Mouse (Mus musculus): ENCODE data around the gene Gabrd.

Gene Gabrd

DNA sequence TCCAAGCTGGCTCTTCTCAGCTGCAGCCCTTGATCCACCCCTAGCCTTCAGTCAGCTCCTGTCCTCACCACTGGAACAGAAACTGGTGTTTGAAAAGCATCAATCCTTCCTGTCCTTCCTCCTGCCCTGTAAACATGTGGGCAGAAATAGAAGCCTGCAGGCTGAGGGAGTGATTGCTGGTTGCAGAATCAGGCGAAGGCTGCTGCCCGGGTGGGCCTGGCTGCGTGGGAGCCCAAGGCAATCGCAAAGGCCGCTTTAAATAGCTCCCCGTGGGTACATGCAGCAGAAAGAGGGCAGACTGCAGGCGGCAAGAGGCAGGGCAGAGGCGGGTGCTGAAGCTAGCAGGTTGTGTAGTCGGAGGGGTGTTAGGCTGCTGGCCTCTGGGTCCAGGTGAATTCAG, 15.2 kb downstream of the Gabrd start:
- no peak for DNase-seq (ENCODE audit: low spot score in 2 of 2)

DNA sequence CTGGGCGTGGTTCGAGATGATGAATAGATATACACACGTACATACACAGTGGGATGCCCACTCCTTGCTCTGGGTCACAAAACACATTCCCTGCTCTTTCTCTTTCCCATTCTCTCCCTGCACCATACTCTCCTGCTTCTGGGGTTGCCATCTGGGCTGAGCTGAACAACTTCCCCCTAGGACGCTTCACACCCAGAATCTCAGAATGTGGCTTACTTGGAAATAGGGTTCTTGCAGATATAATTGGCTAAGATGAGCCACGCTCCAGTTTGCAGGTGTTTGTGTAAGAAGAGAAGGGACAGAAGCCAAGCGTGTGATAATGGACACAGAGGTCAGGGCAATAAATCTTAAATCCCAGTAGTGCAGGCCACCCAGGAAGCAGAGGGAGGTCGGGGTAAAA, 15.9 kb downstream of the Gabrd start:
- no peak for DNase-seq (ENCODE audit: low spot score in 2 of 2)

DNA sequence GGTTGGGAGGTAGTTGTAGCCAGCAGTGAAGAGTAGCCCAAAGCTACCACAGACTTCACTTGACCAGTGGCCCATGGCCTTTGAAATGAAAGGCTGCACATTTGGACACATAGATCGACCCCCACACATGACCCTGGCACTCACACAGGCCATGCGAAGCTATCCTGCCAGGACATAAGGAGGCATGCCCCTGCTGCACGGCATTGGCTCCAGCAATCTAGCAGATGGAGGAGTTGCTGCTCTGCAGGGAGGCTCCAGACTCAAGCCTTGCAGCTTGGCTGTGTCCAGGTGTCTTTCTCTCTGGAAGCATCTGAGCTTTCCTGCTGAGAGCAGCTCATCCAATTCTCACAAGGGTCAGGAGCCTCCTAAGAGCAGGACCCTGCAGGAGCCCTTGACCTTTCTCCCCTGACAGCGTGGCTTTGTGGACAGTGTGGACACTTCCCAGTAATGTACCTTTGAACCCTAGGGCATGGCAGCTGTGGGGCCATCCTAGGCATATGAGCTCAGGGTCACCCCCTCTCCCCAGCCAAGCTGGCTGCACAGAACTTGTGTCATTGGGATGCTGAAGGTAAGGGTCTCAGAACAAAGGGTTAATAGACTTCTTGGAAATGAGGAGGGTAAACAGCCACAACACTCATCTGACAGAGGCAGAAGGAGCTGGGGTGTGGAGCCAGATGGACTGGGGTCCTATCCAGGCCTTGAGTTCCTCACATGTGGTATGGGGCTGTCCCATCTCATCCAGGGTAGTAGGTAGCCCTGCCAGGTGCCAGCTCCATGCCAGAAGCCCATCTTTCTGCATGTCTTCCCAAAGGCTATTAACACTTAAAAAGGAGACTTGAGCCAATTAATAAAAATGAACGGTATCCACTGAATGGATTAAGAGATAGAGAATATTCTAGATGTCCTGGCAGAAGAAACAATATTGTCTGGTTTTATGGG, 25.8 kb downstream of the Gabrd start:
- no peak for DNase-seq (ENCODE audit: low spot score in 2 of 2)

DNA sequence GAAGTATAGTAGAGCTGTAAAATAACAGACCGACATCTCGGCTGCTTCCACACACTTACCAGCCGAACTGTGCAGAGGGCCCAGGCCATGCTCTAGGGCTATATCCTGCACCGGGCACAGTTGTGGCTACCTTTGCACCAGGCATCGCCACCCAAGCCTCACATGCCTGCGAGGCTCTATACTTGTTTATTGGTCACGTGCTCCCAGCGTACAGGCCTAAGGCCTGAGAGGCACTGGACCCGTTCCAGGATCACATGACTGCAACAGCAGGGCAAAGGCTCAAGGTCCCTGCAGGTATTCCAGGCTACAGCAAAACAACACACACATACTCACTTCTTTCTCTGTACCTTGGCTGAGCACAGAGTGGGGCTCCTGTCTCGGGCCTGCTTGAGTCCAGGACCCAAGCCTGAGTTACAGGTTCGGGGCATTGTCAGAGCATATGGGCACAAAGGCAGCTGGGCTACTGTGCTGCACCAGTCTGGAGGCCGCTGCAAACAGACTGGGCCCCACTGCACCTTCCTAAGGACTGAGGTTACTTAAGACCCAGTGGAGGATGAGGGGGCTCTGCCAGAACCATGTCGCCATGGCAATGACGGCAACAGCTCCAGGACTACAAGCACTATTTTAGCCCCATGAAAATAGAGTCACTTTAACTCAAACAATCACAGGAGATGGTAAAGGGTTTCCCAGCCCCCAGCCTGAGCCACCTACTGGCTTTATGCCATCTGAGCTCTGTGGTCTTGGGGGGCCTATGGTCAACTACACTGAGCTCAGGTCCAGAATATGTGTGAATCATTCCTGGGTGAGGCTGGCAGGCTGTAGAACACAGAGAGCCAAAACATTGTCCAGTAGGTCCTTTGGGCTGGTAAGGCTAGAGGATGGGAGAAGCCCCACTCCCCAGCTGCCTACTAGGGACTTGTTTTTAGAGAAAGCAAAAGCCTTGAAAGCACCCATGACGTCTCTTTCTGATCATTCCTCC, 26.9 kb downstream of the Gabrd start:
- DNase-seq (ENCODE audit: low spot score in 2 of 2) = no peak

DNA sequence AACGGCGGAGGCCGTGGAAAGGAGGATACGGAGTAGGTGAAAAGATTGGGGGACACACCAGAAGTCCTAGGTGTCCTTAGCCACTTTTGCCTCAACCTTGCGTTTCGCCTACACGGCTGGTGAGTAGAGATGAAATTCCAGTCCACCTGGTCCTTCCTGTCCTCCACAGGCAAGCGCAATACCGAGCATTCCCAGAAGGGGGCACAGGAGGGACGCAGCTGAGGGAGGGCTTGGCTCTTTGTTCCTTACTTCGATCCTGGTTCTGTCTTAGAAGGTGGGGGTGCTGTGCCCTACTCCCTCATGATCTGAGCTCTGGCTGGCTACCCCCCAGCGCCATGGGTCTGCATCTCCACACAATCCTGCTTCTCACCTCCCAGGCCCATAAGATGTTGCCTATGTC, 29.2 kb downstream of the Gabrd start:
- DNase-seq (ENCODE audit: low spot score in 2 of 2) = peak in 1 of 2 experiments; percentile 75

DNA sequence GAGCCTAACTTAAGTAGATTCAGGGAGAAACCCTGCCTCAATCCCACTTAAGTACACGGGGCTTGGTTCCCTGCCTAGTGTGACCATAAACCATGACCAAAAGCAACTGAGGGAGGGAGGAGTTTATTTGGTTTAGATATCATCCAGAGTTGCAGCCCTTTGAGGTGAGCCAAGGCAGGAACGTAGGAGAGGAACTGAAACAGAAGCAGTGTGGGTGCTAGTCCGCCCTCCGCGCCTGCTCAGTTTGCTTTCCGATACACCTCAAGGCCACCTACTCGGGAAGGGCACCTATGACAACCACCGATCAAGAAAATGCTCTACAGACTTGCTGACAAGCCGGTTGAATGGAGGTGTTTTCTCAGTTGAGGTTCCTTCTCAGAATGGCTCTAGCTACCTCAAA, 30.2 kb downstream of the Gabrd start:
- DNase-seq (ENCODE audit: low spot score in 2 of 2) = no peak

DNA sequence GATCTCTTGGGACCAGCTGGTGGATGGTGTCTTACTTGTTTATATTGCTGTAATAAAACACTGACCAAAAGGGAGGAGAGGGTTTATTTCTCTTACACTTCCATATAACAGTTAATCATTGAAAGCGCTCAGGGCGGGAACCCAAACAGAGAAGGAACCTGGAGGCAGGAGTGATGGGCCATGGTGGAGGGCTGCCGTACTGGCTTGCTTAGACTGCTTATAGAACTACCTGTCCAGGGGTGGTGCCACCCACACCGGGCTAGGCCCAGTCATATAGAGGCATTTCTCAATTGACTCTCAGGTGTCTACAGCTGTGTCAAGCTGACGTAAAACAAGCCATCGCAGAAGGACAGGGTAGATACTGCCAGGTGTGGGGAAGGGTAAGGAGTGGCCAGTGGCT, 31.1 kb downstream of the Gabrd start:
- no peak for DNase-seq (ENCODE audit: low spot score in 2 of 2)

DNA sequence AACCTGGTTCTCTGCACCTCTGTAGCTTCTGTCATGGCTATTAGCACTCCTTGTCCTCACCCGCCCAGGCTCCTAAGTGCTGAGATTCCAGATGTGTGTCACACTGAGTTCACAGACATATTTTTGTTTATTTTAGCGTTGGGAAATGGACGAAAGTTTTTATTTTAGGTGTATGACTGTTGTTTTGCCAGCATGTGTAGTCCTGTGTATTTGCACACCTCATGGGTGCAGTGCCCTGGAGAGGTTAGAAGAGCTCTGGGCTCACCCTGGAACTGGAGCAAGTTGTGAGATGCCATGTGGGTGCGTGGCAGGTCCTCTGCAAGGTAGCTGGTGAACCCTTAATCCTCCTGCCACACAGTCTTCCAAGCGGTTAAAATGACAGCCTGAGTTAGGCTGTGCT, 35.5 kb downstream of the Gabrd start:
- no peak for DNase-seq (ENCODE audit: low spot score in 2 of 2)

DNA sequence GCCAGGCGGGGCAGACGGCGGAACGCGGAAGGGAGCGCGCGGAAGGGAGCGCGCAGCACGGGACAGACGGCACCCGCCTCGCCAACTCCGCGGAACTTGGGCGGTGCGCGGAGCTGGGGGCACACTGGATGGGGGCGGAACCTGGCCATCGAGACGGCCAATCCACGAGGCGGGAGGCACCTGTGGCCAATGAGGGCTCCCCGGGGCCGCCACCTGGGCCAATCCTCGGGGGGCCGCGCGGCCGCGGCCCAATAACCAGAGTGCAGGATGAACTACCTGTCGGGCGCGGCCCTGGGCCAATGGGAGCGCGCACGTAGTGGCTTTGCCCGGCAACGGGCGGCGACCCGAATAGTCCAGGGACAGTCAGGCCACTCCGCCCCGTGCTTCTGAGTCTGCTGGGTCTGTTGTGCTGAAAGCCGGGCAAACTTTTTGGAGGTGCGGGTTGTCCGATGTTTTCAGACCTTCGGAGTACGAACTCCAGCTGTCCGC, 36.6 kb downstream of the Gabrd start, which contains the start of gene Prkcz:
Prkcz (minus strand) TSS at position 59 of the 489 bp plus-strand sequence.
- DNase-seq (ENCODE audit: low spot score in 2 of 2) = peak in 1 of 2 experiments; percentile 37

DNA sequence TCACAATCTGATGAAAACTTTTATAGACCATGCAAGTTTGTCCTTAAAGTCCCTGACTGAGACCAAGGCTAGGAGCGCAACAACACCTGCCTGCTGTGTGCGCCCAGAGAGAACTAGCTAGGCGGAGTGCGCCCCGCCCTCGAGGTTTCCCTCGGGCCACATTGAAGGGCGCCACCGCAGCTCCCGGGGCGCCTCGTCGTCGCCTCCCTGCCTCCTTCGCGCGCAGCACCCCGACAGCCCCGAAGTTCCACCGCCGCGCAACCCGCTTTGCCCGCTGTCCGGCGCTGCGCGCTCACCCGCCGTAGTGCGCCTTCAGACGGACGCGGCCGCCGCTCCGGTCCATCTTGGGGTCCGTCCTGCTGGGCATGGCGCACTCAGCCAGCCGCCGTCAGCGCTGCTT, 37.1 kb downstream of the Gabrd start:
- no peak for DNase-seq (ENCODE audit: low spot score in 2 of 2)

DNA sequence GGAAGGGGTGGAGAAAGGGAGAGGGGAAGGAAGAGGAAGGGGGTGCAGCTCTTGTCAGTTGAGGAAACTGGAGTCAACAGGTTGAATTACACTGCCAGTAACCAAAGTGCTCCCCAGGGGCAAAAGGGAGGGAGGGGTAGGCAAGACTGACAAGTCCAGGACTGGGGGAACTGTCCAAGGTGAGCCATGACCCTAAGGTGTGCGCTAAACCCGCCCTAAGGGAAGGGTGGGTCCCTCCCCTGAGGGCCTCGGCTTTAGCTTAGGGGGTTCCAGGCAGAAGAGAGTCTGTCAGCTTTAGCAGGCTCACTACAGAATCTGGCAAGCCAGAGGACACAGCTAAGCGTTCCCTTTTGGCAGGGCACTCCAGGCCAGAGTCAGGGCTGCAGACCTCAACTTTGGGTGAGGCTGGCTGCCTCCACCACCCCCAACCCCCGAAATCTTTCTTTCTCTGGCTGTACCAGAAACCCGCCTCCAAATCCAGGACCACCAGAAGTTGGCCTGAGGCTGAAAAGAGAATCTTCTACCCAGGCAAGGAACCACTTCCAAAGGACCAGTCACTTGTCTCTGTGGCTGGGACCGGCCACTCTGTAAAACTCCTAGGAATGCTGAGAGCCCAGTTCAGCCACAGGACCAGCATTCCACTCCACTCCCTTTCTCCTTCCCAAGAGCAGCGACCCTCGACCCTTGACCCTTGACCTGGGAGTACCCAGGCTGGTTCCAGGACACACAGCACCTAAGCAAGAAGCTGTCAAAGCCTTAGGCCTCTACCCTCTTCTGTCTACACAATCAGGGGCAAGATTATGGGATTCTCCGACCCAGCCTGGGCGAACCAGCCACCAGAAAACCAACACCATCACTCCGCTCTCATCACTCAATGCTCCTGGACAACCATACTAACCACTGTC, 38.1 kb downstream of the Gabrd start:
- no peak for DNase-seq (ENCODE audit: low spot score in 2 of 2)

DNA sequence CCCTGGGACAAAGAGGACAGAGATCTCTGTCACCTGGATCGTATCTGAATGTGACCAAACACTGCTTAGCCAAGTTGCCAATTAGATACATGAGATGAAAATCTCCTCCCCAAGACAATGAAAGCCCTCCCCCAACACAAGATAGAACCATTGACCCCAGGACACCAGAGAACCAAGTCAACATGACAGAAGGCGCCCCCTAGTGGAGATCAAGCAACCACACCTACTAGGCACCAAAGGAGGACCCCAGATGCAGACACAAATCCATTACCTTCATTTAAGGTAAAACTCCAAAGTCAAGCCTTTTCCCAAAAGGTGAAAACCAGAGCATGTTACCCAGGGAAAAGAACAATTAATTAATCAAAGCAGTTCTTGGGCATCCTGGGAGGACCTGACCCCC, 40.3 kb downstream of the Gabrd start:
- no peak for DNase-seq (ENCODE audit: low spot score in 2 of 2)

DNA sequence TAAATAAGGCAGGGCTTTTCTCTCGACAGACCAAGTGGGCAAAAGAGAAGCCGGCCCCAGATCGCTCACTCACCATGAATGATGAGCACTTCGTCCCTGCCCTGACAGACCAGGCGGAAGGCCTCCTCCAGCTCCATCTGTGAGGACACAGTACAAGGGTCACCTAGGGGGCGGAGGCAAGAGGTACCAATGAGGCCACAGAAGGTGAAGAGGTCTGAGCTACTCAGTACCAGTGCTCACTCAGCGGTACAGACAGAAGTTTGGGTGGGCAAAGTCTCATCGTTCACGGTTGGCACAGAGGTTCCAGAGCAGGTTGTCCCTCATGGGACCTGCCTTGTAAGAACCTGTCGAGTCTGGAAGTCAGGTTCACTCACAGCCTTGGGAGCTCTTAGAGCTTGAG, 41.6 kb downstream of the Gabrd start:
- DNase-seq (ENCODE audit: low spot score in 2 of 2) = no peak

DNA sequence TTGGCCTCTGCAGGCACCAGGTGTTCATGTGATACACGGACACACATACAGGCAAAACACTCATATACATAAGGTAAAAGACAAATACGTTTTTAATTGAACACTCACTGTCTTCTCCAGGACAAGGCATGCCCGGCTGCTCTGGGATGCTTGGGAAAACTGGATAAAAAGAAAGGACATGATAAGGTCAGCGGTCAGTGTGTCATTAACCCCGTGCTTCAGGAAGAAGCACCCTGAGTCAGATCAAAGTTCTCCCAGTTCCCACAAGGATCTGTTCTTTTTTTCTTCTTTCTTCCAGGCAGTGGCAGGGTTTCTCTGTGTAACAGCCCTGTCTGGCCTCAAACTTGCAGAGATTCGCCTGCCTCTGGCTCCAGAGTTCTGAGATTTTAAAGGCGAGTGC, 43.4 kb downstream of the Gabrd start:
- DNase-seq (ENCODE audit: low spot score in 2 of 2) = no peak

DNA sequence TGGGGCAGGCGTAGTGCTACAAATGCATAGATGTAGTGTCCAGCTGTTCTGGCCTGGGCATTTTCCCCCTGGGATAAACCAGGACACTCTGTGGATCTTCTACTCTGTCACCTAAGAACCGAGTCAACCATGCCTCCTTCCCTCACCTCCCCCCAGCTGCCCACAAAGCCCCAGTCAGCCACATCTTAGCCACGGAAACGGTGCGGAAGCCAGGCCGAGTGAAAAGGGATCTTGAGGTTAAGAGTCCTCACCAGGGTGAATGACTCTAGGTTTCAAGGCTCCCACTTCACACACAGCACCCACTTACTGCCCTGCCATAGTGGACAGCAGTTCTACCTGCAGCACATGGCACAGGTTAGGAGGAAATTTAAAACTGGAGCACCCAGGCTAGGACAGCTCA, 43.9 kb downstream of the Gabrd start:
- no peak for DNase-seq (ENCODE audit: low spot score in 2 of 2)

DNA sequence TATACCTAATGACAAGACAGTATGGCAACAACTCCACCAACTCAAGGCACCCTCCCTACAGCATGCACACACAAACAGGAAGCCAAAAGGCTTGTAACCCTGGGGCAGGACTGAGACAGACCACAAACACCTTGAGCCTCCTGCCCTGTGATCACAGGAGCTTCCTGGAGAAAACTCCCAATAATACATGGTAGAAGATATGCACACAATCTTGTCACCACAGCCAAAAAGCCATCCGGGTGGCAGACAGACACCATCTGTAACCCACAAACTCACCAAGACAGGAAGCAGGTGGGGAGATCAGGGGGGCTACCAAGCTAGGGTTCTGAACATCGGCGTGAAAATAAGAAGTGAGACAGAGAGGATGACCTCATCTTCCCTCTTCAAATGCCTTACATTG, 45.3 kb downstream of the Gabrd start:
- no peak for DNase-seq (ENCODE audit: low spot score in 2 of 2)

DNA sequence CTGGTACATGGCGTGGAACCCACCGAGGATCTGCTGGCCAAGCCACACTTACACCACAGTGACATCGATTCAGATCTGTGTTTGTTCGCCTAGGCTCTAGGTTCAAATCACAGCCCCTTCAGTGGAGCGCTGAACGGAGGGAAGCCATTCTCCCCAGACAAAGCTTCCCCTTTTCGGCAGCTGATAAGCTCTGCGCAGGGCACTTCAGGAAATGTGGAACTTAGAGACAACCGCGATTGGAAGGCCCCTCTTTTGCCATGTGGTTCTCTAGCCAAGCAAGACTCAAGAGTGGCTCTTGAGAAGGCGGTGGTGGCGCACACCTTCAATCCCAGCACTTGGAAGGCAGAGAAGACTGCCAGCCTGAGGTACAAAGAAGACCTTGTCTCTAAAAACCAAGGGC, 51.6 kb downstream of the Gabrd start:
- no peak for DNase-seq (ENCODE audit: low spot score in 2 of 2)

DNA sequence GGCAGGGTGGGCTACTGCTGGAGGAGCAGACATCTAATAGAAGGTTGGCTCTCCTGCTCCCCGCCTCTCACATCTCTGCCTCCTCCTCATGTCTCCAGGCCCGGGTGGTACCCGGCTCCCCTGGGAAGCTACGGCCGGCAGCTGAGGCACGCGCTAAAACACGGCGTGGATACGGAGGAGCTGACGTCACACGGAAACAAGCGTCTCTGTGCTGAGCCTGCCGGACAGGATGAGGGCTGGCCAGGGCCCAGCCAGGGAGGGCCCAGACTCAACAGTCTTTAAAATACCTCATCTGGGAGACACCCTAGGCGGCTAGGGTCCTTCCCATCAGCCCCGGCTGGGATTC, 52.3 kb downstream of the Gabrd start:
- peak; percentile 75 to 81 for DNase-seq (ENCODE audit: low spot score in 2 of 2)

DNA sequence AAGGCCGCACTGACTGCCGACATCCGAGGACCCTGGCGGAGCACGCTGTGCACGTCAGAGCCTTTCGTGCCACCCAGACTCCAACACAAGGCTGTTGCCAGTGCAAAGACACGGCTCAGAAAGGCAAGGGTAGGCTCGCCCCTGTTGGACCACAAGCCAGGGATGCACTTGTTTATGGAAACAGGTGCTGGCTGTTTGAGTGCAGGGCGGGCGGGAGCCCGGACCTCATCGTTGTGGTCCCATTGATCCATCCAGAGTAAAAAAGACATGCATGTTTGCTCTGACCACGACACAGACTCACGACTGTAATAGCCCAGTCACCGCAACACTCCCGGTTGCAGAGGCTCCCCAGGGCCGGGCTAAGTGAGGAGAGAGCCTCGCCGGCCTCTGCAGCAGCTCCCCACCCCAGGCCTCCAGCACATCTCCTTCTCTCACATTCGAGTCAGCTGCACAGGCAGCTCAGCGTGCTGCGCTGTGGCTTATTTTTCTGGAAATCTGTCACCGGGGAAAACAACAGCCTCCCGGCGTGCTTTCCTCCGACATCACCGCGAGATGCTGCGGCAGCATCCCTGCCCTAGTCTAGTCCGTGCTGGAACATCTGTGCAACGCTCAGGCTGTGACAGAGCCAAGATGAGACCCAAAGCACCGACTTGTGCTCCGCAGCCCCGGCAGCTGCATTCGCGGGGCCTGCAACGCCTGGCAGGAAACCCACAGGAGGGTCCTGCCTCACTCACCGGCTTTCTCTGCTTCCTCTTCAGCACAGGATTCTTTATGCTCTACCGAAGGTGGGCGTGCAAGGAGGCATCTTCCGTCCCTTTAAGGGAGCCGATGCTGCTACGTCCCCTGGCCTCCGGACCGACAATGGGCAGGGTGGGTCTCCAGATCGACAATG, 53.0 kb downstream of the Gabrd start:
- peak in 1 of 2 experiments; percentile 32 for DNase-seq (ENCODE audit: low spot score in 2 of 2)

DNA sequence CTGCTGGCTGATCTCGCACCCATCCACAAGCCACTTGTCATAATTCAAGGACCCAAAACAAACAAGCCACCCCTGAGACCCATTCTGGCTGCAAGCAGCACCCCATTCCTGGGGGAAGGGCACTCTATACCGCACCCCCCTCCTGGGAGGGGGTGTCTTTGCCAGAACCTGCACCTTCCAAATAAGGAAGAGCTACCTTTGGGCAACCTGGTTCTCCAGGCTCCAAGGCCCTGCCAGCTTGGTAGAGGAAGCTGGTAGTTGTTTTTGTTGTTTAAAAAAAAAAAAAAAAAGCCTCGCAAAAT, 53.7 kb downstream of the Gabrd start:
- DNase-seq (ENCODE audit: low spot score in 2 of 2) = no peak
